Mouse (Mus musculus): ENCODE results near the gene Nasp.

DNA sequence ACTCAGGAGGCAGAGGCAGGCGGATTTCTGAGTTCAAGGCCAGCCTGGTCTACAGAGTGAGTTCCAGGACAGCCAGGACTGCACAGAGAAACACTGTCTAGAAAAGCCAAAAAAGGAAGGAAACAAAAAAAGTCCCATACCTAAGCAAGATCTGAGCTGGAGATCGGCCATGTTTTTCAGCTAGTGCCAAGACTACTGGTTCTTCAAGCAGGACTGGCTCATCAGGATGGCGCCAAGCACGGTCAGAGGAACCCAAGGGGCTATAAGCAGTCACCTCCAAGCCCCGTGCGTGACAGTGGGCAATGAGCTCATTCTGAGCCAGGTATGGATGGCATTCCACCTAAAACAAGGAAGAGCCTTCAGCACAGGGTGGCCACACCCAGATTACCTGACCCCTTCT, 11.1 kb upstream of the Nasp start:
- TF ChIP-seq CTCF (IDR thresholded peaks at IDR 0.05; ENCODE audit: extremely low read depth, insufficient read depth, insufficient read length, insufficient replicate concordance): no peak
- TF ChIP-seq POLR2A (IDR thresholded peaks at IDR 0.05; ENCODE audit: low read depth, low read length): no peak
